Mouse (Mus musculus) embryonic facial prominence, embryonic 14.5 days (tissue): ENCODE measurements around the gene Cacna1h. TPM values are rescaled to one million over a fixed set of nuclear protein-coding genes. Genes with fewer than 3 reads are reported as not detected.

Source experiments
- ATAC-seq: fragments of 200-750 bp; cut with Nextera tagmentation; 2 replicates; pipeline ENCODE4 v1.8.0; 2017; ENCODE audit warnings: low read depth, moderate number of reproducible peaks, moderate TSS enrichment
- DNase-seq: peaks from one replicate; pipeline ENCODE4 v3.0.0-alpha.2; 2015; ENCODE audit warnings: low spot score
- H3K27ac ChIP-seq: fragments of 300-500 bp; sonication (generic); replicated peaks from 2 replicates; pipeline ENCODE4 v1.5.1; 2014; ENCODE audit warnings: low read depth, mild to moderate bottlenecking, low read length, moderate library complexity
- H3K27me3 ChIP-seq: fragments of 300-500 bp; sonication (generic); replicated peaks from 2 replicates; pipeline ENCODE4 v1.6.1; 2014; ENCODE audit warnings: low read length; ENCODE audit not compliant: control insufficient read depth, insufficient read depth
- H3K36me3 ChIP-seq: fragments of 300-500 bp; sonication (generic); 2 replicates; pipeline ENCODE4 v1.6.1; 2014; ENCODE audit warnings: low read length, mixed read lengths; ENCODE audit not compliant: control insufficient read depth, insufficient read depth
- H3K4me1 ChIP-seq: fragments of 300-500 bp; sonication (generic); 2 replicates; pipeline ENCODE4 v1.6.1; 2014; ENCODE audit warnings: antibody characterized with exemption, low read length; ENCODE audit not compliant: control insufficient read depth, insufficient read depth
- H3K4me2 ChIP-seq: fragments of 300-500 bp; sonication (generic); 2 replicates; pipeline ENCODE4 v1.6.1; 2014; ENCODE audit warnings: low read depth, mild to moderate bottlenecking, low read length, moderate library complexity, mixed read lengths
- H3K4me3 ChIP-seq: fragments of 300-500 bp; sonication (generic); 2 replicates; pipeline ENCODE4 v1.5.1; 2014; ENCODE audit warnings: low read depth, mild to moderate bottlenecking, low read length
- H3K9ac ChIP-seq: fragments of 300-500 bp; sonication (generic); 2 replicates; pipeline ENCODE4 v1.6.1; 2014; ENCODE audit warnings: low read depth, mild to moderate bottlenecking, low read length, moderate library complexity, mixed read lengths
- H3K9me3 ChIP-seq: fragments of 300-500 bp; sonication (generic); 2 replicates; pipeline ENCODE4 v1.6.1; 2016; ENCODE audit warnings: low read length; ENCODE audit not compliant: control insufficient read depth
- WGBS: fragments of 180-500 bp; shearing (Covaris S2); extraction: QIAGEN DNeasy Blood & Tissue Kit; methylation state at CpG from one replicate; pipeline ENCODE4 v1.1.7; 2014; 5-methylcytosine and 5-hydroxymethylcytosine counted together
- polyA plus RNA-seq: library from polyadenylated mRNA; unstranded; fragments of >200 nt; fragmentation: Nextera tagmentation; extraction: Ambion mirVana; gene quantifications from 2 replicates; pipeline ENCODE4 v1.2.1, GENCODE M21; 2014

Cacna1h gene
- polyA plus RNA-seq, 1 experiment from 2014 or later, result 5.2 TPM

- Histone ChIP-seq H3K9me3 (no peaks in the 10 kb centered on the region), H3K27ac (peak overlapping the region; percentile 84), H3K36me3 (no peaks in the 10 kb centered on the region), H3K9ac (peak overlapping the region; percentile 84), H3K4me2 (peak overlapping the region; percentile 97), H3K27me3 (0 out of 2 replicates have a peak, but pooled peaks cover 9% of the 10 kb centered on the region), H3K4me1 (peaks cover 51% of the 10 kb centered on the region), H3K4me3 (peak overlapping the region; percentile 78)
- no peak for ATAC-seq
- 2% methylated on average over 27 of the region's 53 CpGs for WGBS
- DNase-seq, result no peak
Observed at GRCm38 (mm10) chr17:25432433-25433181, 976 bp downstream of the Cacna1h start.

GRCm38 (mm10) chr17:25430534-25430933 lies 3.0 kb downstream of the Cacna1h start:
- H3K4me1 ChIP-seq, result peaks cover 55% of the 10 kb centered on the region
- ATAC-seq, result no peak
- WGBS, result 30% methylated on average over 8 of the region's 8 CpGs

GRCm38 (mm10) chr17:25429886-25430285 lies 3.7 kb downstream of the Cacna1h start:
- Histone ChIP-seq H3K27ac (no peak overlapping the region), H3K9ac (0 out of 2 replicates have a peak overlapping the region, but pooled peaks have one; percentile 37), H3K9me3 (no peaks in the 10 kb centered on the region), H3K4me1 (peaks cover 55% of the 10 kb centered on the region), H3K4me2 (peak overlapping the region; percentile 12; the same call in 1 of the 2 replicates), H3K4me3 (no peak overlapping the region), H3K27me3 (0 out of 2 replicates have a peak, but pooled peaks cover 9% of the 10 kb centered on the region), H3K36me3 (no peaks in the 10 kb centered on the region)
- ATAC-seq (no peak), DNase-seq (no peak)
- WGBS, result 37% methylated on average over 6 of the region's 6 CpGs

More at GRCm38 (mm10) chr17:25430534-25430933, 3.0 kb downstream of the Cacna1h start:
- no peak overlapping the region for H3K27ac ChIP-seq
- peak overlapping the region; percentile 97; the same call in 1 of the 2 replicates for H3K4me2 ChIP-seq
- no peak for DNase-seq
- H3K4me3 ChIP-seq, result no peak overlapping the region
- H3K9ac ChIP-seq, result 0 out of 2 replicates have a peak overlapping the region, but pooled peaks have one; percentile 37
- no peaks in the 10 kb centered on the region for H3K9me3 ChIP-seq
- H3K27me3 ChIP-seq, result 0 out of 2 replicates have a peak, but pooled peaks cover 9% of the 10 kb centered on the region
- no peaks in the 10 kb centered on the region for H3K36me3 ChIP-seq

GRCm38 (mm10) chr17:25429240-25429639 lies 4.3 kb downstream of the Cacna1h start:
- Histone ChIP-seq H3K4me3 (no peak overlapping the region), H3K4me2 (peak overlapping the region; percentile 12; the same call in 1 of the 2 replicates), H3K4me1 (peaks cover 48% of the 10 kb centered on the region), H3K27me3 (0 out of 2 replicates have a peak, but pooled peaks cover 9% of the 10 kb centered on the region), H3K9ac (no peak overlapping the region), H3K9me3 (no peaks in the 10 kb centered on the region), H3K36me3 (no peaks in the 10 kb centered on the region), H3K27ac (no peak overlapping the region)
- DNase-seq (no peak), ATAC-seq (no peak)
- 46% methylated on average over 5 of the region's 5 CpGs for WGBS

GRCm38 (mm10) chr17:25427441-25427840 lies 6.1 kb downstream of the Cacna1h start:
- 25% methylated on average over 10 of the region's 10 CpGs for WGBS
- peak; percentile 51 for ATAC-seq
- peak; percentile 86 for DNase-seq

GRCm38 (mm10) chr17:25425996-25426395 lies 7.6 kb downstream of the Cacna1h start:
- no peaks in the 10 kb centered on the region for H3K36me3 ChIP-seq
- WGBS, result 73% methylated on average over 2 of the region's 2 CpGs

More at GRCm38 (mm10) chr17:25427441-25427840, 6.1 kb downstream of the Cacna1h start:
- Histone ChIP-seq H3K9ac (0 out of 2 replicates have a peak overlapping the region, but pooled peaks have one; percentile 19), H3K36me3 (no peaks in the 10 kb centered on the region), H3K4me2 (no peak overlapping the region), H3K27me3 (0 out of 2 replicates have a peak, but pooled peaks cover 4% of the 10 kb centered on the region), H3K9me3 (no peaks in the 10 kb centered on the region), H3K27ac (no peak overlapping the region), H3K4me1 (peaks cover 44% of the 10 kb centered on the region), H3K4me3 (no peak overlapping the region)

GRCm38 (mm10) chr17:25424526-25425080 lies 9.0 kb downstream of the Cacna1h start:
- no peak for DNase-seq
- Histone ChIP-seq H3K27me3 (no peaks in the 10 kb centered on the region), H3K9ac (no peak overlapping the region)

More at GRCm38 (mm10) chr17:25425996-25426395, 7.6 kb downstream of the Cacna1h start:
- H3K27me3 ChIP-seq, result no peaks in the 10 kb centered on the region
- H3K4me1 ChIP-seq, result peaks cover 32% of the 10 kb centered on the region
- H3K9me3 ChIP-seq, result no peaks in the 10 kb centered on the region
- DNase-seq (no peak), ATAC-seq (no peak)
- no peak overlapping the region for H3K4me3 ChIP-seq
- H3K27ac ChIP-seq, result no peak overlapping the region
- H3K4me2 ChIP-seq, result no peak overlapping the region
- no peak overlapping the region for H3K9ac ChIP-seq

GRCm38 (mm10) chr17:25420998-25421397 lies 12.6 kb downstream of the Cacna1h start:
- Histone ChIP-seq H3K36me3 (no peaks in the 10 kb centered on the region), H3K9me3 (no peaks in the 10 kb centered on the region), H3K27ac (peak overlapping the region; percentile 13; the same call in 1 of the 2 replicates), H3K4me3 (no peak overlapping the region), H3K4me1 (peaks cover 23% of the 10 kb centered on the region), H3K27me3 (no peaks in the 10 kb centered on the region), H3K9ac (no peak overlapping the region), H3K4me2 (no peak overlapping the region)
- ATAC-seq, result no peak
- 83% methylated on average over 3 of the region's 3 CpGs for WGBS
- DNase-seq, result no peak

More at GRCm38 (mm10) chr17:25424526-25425080, 9.0 kb downstream of the Cacna1h start:
- no peak for ATAC-seq
- Histone ChIP-seq H3K4me2 (no peak overlapping the region), H3K4me1 (peaks cover 20% of the 10 kb centered on the region), H3K4me3 (no peak overlapping the region), H3K9me3 (no peaks in the 10 kb centered on the region), H3K36me3 (no peaks in the 10 kb centered on the region), H3K27ac (no peak overlapping the region)
- WGBS, result 58% methylated on average over 7 of the region's 8 CpGs
